Mouse (Mus musculus): ENCODE measurements around the gene Sema5a. TPM values are rescaled to one million over a fixed set of nuclear protein-coding genes. Genes with fewer than 3 reads are reported as not detected.

Sema5a gene
- polyA plus RNA-seq, 1 experiment from 2014 or later: 4.4 TPM

DNA sequence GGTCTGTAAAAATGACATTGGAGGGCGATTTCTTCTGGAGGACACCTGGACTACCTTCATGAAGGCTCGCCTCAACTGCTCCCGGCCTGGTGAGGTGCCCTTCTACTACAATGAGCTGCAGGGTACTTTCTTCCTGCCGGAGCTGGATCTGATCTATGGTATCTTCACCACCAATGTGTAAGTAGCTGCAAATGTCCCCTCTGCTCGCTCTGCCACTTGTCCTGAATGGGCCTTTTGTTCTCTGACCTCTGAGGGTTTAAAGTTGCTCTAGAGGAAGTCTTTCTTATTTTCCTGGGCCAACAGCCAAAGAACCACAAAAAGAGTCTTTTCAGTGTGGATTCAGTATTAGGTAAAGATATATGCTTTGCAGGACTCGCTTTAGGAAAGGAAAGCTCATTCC lies 318.0 kb downstream of the Sema5a start:
- 83% methylated on average over 6 of the region's 6 CpGs for WGBS
- no peak overlapping the region for H3K27ac ChIP-seq (ENCODE audit: low read depth, low read length)
- DNase-seq (ENCODE audit: low spot score): no peak

DNA sequence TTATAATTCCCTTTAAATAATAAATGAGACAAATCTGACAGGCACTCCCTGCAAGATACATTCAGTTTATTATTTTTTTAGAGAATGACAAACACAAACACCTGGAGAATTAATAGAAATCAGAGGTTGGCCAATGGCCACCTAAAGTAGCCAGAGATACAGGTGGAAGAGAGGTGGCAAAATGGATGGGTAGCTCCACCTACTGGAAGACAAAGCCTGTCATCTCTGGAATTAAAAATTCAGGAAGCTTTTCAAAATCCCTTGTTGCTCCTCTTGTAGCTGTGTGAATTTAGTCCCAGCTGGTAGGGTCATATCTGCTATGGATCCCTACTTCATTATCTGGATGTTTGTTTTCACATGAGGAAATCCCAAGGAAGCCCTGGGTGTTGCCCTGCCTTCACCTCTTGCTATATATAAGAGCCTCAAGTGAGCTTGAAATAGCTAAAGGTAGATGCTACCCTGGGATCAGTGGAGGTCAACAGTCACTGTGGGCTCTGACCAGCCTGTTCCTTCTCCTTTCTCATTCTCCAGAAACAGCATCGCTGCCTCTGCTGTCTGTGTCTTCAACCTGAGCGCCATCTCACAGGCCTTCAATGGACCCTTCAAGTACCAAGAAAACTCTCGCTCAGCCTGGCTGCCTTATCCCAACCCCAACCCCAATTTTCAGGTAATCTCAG lies 323.7 kb downstream of the Sema5a start:
- DNase-seq (ENCODE audit: low spot score): no peak
- 78% methylated on average over 3 of the region's 3 CpGs for whole genome bisulfite sequencing

More for the DNA sequence above, 318.0 kb downstream of the Sema5a start:
- H3K9ac ChIP-seq (ENCODE audit: low read depth, low read length): no peak overlapping the region
- no peaks in the 10 kb centered on the region for H3K27me3 ChIP-seq (replicated peaks; ENCODE audit: control insufficient read depth, insufficient read depth, low read length)
- H3K4me2 ChIP-seq: no peak overlapping the region
- no peaks in the 10 kb centered on the region for H3K4me1 ChIP-seq (replicated peaks; ENCODE audit: control insufficient read depth, insufficient read depth, low read length)
- H3K36me3 ChIP-seq (ENCODE audit: control insufficient read depth, insufficient read depth, low read length): no peaks in the 10 kb centered on the region
- no peaks in the 10 kb centered on the region for H3K9me3 ChIP-seq (ENCODE audit: control insufficient read depth, low read length)
- no peak overlapping the region for H3K4me3 ChIP-seq (ENCODE audit: low read depth, low read length)
- ATAC-seq (replicated peaks; ENCODE audit: low FRiP score): no peak

DNA sequence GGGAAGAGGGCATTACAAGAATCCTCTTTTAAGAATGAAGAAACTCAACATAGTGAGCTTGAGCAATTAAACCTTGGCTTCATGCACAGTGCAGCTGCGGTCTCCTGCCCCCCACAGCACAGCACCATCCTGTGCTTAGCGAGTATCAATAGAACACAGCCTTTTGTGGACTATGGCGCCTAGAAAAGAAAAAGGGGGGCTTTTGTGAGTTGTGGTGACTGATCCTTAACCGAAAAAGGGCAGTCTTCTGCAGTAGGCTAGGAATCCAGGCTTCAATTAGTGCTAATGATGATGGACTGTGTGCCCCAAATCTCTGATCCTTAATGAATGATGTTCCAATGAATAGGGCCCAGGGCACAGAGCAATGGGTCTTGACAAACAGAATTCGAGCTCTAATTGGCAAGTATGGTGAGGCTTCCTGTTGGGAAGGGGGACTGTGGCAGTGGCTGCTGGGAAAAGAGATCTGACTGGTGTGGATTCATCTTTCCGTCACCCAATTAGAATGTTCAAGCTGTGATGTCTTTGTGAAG lies 324.3 kb downstream of the Sema5a start:
- ATAC-seq (replicated peaks; ENCODE audit: low FRiP score): no peak
- no peak overlapping the region for H3K4me3 ChIP-seq (ENCODE audit: low read depth, low read length)
- DNase-seq (ENCODE audit: low spot score): no peak
- no peaks in the 10 kb centered on the region for H3K9me3 ChIP-seq (ENCODE audit: control insufficient read depth, low read length)
- H3K27ac ChIP-seq (ENCODE audit: low read depth, low read length): no peak overlapping the region
- H3K36me3 ChIP-seq (ENCODE audit: control insufficient read depth, insufficient read depth, low read length): no peaks in the 10 kb centered on the region
- no peak overlapping the region for H3K9ac ChIP-seq (ENCODE audit: low read depth, low read length)
- no peaks in the 10 kb centered on the region for H3K4me1 ChIP-seq (replicated peaks; ENCODE audit: control insufficient read depth, insufficient read depth, low read length)
- WGBS: 70% methylated on average over 6 of the region's 6 CpGs
- H3K27me3 ChIP-seq (replicated peaks; ENCODE audit: control insufficient read depth, insufficient read depth, low read length): no peaks in the 10 kb centered on the region
- no peak overlapping the region for H3K4me2 ChIP-seq

More for the DNA sequence above, 323.7 kb downstream of the Sema5a start:
- H3K4me1 ChIP-seq (replicated peaks; ENCODE audit: control insufficient read depth, insufficient read depth, low read length): no peaks in the 10 kb centered on the region
- no peak for ATAC-seq (replicated peaks; ENCODE audit: low FRiP score)
- H3K4me3 ChIP-seq (ENCODE audit: low read depth, low read length): no peak overlapping the region
- no peak overlapping the region for H3K4me2 ChIP-seq
- H3K36me3 ChIP-seq (ENCODE audit: control insufficient read depth, insufficient read depth, low read length): no peaks in the 10 kb centered on the region
- no peaks in the 10 kb centered on the region for H3K9me3 ChIP-seq (ENCODE audit: control insufficient read depth, low read length)
- H3K27me3 ChIP-seq (replicated peaks; ENCODE audit: control insufficient read depth, insufficient read depth, low read length): no peaks in the 10 kb centered on the region
- H3K9ac ChIP-seq (ENCODE audit: low read depth, low read length): no peak overlapping the region
- H3K27ac ChIP-seq (ENCODE audit: low read depth, low read length): no peak overlapping the region

DNA sequence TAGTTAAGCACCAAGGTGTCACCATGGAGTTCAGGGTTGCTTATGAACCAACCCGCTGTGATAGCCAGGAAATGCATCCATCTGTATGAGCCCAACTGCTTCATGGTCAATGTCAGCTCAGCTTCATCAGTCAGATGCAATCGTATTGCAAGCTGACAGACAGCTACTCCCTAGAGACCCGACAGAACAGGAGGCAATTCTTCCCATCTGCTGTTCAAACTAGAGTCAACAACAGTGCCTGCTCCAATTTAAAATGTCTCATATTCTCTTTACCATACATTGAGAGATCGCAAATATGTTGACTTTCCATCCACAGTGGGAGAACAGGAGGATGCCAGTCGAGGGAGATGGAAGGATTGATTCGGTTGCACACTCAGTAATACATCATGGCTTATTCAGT lies 329.7 kb downstream of the Sema5a start:
- Histone ChIP-seq H3K36me3 (ENCODE audit: control insufficient read depth, insufficient read depth, low read length) (no peaks in the 10 kb centered on the region), H3K9me3 (ENCODE audit: control insufficient read depth, low read length) (no peaks in the 10 kb centered on the region), H3K4me1 (replicated peaks; ENCODE audit: control insufficient read depth, insufficient read depth, low read length) (no peaks in the 10 kb centered on the region), H3K27me3 (replicated peaks; ENCODE audit: control insufficient read depth, insufficient read depth, low read length) (no peaks in the 10 kb centered on the region), H3K27ac (ENCODE audit: low read depth, low read length) (no peak overlapping the region), H3K4me2 (no peak overlapping the region), H3K9ac (ENCODE audit: low read depth, low read length) (no peak overlapping the region), H3K4me3 (ENCODE audit: low read depth, low read length) (no peak overlapping the region)
- DNase-seq (ENCODE audit: low spot score): no peak
- ATAC-seq (replicated peaks; ENCODE audit: low FRiP score): no peak
- WGBS: 73% methylated on average over 6 of the region's 6 CpGs

DNA sequence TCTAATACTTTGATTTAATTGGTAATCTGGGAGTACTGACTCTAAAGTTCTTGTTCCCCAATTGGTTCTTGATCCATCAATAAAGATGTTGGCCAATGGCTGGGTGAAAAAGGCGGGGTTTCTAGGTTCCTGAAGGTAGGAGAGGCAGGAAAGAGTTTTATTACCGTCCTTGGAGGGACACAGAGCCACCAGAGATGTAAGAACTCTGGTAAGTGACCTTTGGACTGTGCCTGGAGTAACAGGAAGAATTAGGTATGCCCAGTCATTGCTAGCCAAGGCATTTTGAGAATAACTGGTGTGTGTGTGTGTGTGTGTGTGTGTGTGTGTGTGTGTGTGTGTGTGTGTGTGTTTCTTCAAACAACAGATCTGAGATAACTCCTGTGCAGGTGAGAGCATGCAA lies 330.6 kb downstream of the Sema5a start:
- Histone ChIP-seq H3K4me2 (no peak overlapping the region), H3K9ac (ENCODE audit: low read depth, low read length) (no peak overlapping the region), H3K36me3 (ENCODE audit: control insufficient read depth, insufficient read depth, low read length) (no peaks in the 10 kb centered on the region), H3K27ac (ENCODE audit: low read depth, low read length) (no peak overlapping the region), H3K4me1 (replicated peaks; ENCODE audit: control insufficient read depth, insufficient read depth, low read length) (no peaks in the 10 kb centered on the region), H3K9me3 (ENCODE audit: control insufficient read depth, low read length) (no peaks in the 10 kb centered on the region), H3K27me3 (replicated peaks; ENCODE audit: control insufficient read depth, insufficient read depth, low read length) (no peaks in the 10 kb centered on the region), H3K4me3 (ENCODE audit: low read depth, low read length) (no peak overlapping the region)
- no peak for ATAC-seq (replicated peaks; ENCODE audit: low FRiP score)
- WGBS: 58% methylated on average over 2 of the region's 2 CpGs
- no peak for DNase-seq (ENCODE audit: low spot score)

DNA sequence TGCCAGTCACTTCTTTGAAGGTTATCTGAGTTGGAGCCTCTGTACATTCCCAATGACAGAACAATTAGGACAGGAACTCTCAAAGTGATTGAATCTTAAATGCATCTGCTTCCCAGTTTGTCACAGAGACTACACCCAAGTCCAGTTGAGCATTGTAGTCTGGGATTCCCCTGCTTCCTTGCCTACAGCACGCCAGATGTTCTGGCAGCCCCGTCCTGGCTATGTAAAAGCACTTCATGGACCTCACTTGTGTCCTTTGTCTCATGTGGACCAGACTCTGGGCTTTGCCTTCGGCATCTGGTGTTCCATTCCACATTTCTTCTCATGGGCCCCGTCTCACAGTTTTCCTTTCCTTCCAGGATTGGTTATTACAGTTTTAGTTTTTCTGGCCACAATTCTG lies 334.7 kb downstream of the Sema5a start:
- no peak for DNase-seq (ENCODE audit: low spot score)
- Histone ChIP-seq H3K4me3 (ENCODE audit: low read depth, low read length) (no peak overlapping the region), H3K9ac (ENCODE audit: low read depth, low read length) (no peak overlapping the region), H3K9me3 (ENCODE audit: control insufficient read depth, low read length) (no peaks in the 10 kb centered on the region), H3K4me1 (replicated peaks; ENCODE audit: control insufficient read depth, insufficient read depth, low read length) (no peaks in the 10 kb centered on the region), H3K27ac (ENCODE audit: low read depth, low read length) (no peak overlapping the region), H3K27me3 (replicated peaks; ENCODE audit: control insufficient read depth, insufficient read depth, low read length) (no peaks in the 10 kb centered on the region), H3K4me2 (no peak overlapping the region), H3K36me3 (ENCODE audit: control insufficient read depth, insufficient read depth, low read length) (no peaks in the 10 kb centered on the region)
- WGBS: 78% methylated on average over 4 of the region's 4 CpGs
- no peak for ATAC-seq (replicated peaks; ENCODE audit: low FRiP score)

DNA sequence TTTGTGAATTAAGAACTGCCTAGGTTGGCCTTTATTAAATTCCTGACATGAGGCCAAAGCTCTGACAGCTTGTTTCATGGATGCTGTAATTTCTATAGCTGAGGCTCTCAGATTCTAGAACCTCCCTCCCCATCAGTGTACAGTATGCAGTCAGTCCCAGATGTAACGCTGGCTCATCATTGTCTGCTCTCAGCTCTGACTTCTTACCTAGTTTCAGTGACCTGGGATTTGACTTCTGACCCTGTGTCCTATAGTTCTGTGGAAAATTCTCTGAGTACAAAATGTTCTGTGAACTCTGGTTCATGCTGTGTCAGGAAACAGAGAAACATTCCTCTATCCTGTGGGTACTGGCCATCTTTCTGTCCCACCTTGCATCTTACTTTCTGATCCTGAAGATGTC lies 346.0 kb downstream of the Sema5a start:
- Histone ChIP-seq H3K4me2 (no peak overlapping the region), H3K9ac (ENCODE audit: low read depth, low read length) (no peak overlapping the region), H3K27ac (ENCODE audit: low read depth, low read length) (no peak overlapping the region), H3K36me3 (ENCODE audit: control insufficient read depth, insufficient read depth, low read length) (no peaks in the 10 kb centered on the region), H3K27me3 (replicated peaks; ENCODE audit: control insufficient read depth, insufficient read depth, low read length) (no peaks in the 10 kb centered on the region), H3K4me3 (ENCODE audit: low read depth, low read length) (no peak overlapping the region), H3K4me1 (replicated peaks; ENCODE audit: control insufficient read depth, insufficient read depth, low read length) (no peaks in the 10 kb centered on the region), H3K9me3 (ENCODE audit: control insufficient read depth, low read length) (no peaks in the 10 kb centered on the region)
- no peak for DNase-seq (ENCODE audit: low spot score)
- 83% methylated on average over 1 of the region's 1 CpGs for WGBS
- no peak for ATAC-seq (replicated peaks; ENCODE audit: low FRiP score)

DNA sequence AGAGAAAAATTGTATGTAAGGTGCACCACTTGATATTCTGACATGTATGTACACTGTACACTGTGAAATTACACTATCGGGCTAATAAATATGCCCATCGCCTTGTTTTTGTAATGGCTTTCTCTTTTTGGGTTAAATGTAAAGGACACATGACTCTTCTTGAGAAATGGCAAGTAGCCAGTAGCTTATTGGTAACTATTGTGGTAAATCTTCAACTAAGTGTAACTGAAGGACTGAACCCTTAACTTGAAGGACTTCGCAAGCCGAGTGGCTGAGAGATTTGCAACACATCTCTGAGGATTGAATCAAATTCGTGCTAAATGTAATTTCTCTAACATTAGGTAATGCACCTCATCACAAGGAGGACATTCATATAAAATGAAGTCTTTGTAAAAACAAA lies 349.1 kb downstream of the Sema5a start:
- Histone ChIP-seq H3K36me3 (ENCODE audit: control insufficient read depth, insufficient read depth, low read length) (no peaks in the 10 kb centered on the region), H3K4me3 (ENCODE audit: low read depth, low read length) (no peak overlapping the region), H3K27ac (ENCODE audit: low read depth, low read length) (no peak overlapping the region), H3K4me1 (replicated peaks; ENCODE audit: control insufficient read depth, insufficient read depth, low read length) (no peaks in the 10 kb centered on the region), H3K9ac (ENCODE audit: low read depth, low read length) (no peak overlapping the region), H3K9me3 (ENCODE audit: control insufficient read depth, low read length) (no peaks in the 10 kb centered on the region), H3K4me2 (no peak overlapping the region), H3K27me3 (replicated peaks; ENCODE audit: control insufficient read depth, insufficient read depth, low read length) (no peaks in the 10 kb centered on the region)
- ATAC-seq (replicated peaks; ENCODE audit: low FRiP score) (no peak), DNase-seq (ENCODE audit: low spot score) (no peak)
- WGBS: 91% methylated on average over 5 of the region's 5 CpGs

DNA sequence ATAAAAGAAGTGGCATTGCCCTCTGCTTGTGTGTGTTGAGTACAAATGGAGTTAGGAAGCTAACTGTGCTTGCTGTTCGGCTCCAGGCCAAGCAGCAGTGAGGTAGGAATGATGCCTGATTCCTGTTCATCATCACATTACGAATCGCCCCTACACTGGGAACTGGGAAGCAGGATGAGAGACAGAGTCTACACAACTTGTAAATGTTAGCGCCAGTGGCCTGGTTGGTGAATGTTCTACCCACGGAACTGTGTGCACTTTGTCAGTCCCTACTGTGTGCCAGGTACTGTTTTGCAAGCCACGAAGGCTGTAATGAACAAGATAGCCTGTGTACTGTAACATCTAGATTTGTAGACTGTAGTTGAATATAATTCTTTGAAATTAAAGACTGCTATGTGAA lies 352.0 kb downstream of the Sema5a start:
- H3K4me3 ChIP-seq (ENCODE audit: low read depth, low read length): no peak overlapping the region
- no peaks in the 10 kb centered on the region for H3K27me3 ChIP-seq (replicated peaks; ENCODE audit: control insufficient read depth, insufficient read depth, low read length)
- no peak overlapping the region for H3K9ac ChIP-seq (ENCODE audit: low read depth, low read length)
- DNase-seq (ENCODE audit: low spot score) (no peak), ATAC-seq (replicated peaks; ENCODE audit: low FRiP score) (no peak)
- H3K9me3 ChIP-seq (ENCODE audit: control insufficient read depth, low read length): no peaks in the 10 kb centered on the region
- no peaks in the 10 kb centered on the region for H3K4me1 ChIP-seq (replicated peaks; ENCODE audit: control insufficient read depth, insufficient read depth, low read length)
- H3K36me3 ChIP-seq (ENCODE audit: control insufficient read depth, insufficient read depth, low read length): no peaks in the 10 kb centered on the region
- no peak overlapping the region for H3K27ac ChIP-seq (ENCODE audit: low read depth, low read length)
- H3K4me2 ChIP-seq: no peak overlapping the region
- 85% methylated on average over 6 of the region's 6 CpGs for WGBS
